Mouse (Mus musculus): ENCODE results near the gene Smyd3.

DNA sequence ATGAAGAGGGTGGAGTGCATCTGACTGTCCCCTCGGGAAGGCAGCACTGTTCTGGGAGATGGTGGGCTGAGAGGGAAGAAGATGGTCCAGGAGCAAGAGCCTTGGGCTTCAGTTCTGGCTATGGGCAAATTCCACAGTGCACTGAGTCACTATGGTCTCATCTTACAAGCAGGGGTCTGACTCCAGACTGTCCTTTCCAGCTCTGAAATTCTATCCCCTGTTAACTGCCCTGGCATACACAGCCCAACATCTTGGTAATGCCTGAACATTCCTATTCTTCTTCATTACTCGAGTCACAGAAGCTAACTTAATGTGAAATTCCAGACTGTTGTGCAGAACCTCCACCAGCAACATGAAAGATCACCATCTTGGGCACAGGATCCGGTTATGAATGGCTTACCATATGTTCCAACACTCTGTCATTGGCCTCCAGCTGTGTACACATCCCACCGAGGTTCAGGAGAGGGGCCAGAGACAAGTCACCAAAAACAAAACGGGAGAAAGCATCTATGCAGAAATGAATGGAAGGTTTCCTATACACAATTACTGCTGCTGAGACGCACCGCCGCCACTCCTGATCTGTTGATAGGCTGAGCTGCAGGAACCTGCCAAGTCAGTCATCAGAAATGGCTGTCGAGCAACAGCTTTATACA lies 517.8 kb downstream of the Smyd3 start:
- TF ChIP-seq POLR2A (IDR thresholded peaks at IDR 0.05; ENCODE audit: extremely low read depth, insufficient read depth, low read length) (no peak), CTCF (IDR thresholded peaks at IDR 0.05; ENCODE audit: extremely low read depth, insufficient read depth, low read length) (no peak)
